Mouse (Mus musculus) left cerebral cortex, adult 11 months (tissue): ENCODE measurements around the gene Rae1.

Experiments
- DNase-seq: peaks from one replicate; pipeline ENCODE4 v3.0.0; 2022; ENCODE audit warnings: low spot score

Gene Rae1

DNA sequence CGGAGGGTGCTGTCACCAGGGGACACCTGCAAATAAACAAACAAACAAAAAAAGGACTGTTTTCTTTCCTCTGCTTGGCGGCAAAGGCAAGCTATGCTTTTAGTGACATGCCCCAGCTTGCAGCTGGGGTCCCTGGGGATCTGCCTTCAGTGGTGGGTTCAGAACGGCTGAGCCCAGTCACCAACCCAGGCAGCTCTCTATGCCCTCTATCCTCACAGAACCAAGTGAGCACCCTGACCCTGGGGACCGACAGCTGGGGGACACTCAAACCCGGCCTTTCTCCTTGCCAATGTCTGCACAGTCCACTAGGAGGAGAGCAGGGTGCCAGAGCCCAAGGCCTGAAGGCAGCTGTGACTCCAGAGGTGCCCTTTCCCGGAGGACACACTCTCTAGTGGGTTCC is 49.9 kb downstream of the Rae1 start:
- no peak for DNase-seq

- no peak for DNase-seq
These were observed 50.9 kb downstream of the Rae1 start for GRCm38 (mm10) chr2:173050604-173051382.

DNA sequence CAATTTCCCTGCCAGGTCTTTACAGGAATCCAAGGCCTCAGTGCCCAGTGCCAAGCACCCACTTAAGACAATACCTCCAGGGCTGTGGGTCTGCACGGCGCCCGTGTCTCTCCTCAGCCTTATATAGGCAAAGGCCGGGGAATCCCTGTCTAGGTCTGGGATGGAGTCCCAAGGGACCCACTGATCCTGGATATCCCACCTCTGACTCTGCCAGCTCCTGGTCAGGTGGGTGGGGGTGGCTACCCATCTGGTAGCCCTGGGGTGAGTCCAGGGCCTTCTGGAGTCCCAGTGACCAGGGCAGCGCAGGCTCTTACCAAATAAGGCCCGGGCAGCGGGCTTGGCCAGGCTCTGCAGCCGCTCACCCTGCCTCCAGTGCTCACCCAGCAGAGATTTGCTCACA is 53.0 kb downstream of the Rae1 start:
- DNase-seq = no peak

DNA sequence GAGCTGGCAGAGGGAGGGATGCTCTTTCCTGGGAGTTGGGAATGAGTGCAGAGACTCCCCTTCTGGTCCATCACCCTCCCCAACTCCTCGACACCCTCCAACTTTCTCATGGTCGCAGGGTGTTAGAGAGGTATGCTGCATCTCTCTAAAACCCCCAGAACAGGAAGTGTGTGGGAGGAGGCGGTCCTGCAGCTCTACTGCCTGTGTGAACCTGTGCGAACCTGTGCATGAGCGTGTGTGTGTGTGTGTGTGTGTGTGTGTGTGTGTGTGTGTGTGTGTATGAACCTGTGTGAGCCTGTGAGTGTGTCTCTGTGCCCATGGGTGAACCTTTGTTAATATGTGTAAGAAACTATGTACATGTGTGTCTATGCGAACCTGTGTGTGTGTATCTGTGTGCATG is 53.9 kb downstream of the Rae1 start:
- DNase-seq = no peak

DNA sequence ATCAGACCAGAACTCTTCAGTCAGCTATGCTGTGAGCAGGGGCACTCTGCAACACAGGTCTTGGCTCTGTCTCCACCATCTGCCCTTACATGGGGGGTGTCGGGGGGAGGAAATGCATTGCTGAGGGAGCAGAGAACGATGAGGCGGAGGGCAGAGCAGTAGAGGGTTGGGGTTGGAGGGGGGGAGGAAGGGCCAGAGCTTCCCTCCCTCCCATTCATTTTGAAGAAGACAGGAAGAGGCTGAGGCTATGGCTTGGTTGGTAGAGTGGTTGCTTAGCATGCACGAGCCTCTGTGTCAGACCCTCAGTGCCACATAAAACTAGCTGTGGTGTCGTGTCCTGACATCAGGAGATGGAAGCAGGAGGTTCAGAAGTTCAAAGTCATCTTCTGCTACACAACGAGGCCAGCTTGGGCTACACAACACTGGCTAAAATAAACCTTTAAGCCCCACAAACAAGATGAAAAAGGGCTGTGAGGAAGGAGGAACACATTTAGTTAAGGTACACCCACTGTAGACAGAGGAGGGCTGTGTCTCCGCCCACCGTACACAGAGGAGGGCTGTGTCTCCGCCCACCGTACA is 56.5 kb downstream of the Rae1 start:
- no peak for DNase-seq

DNA sequence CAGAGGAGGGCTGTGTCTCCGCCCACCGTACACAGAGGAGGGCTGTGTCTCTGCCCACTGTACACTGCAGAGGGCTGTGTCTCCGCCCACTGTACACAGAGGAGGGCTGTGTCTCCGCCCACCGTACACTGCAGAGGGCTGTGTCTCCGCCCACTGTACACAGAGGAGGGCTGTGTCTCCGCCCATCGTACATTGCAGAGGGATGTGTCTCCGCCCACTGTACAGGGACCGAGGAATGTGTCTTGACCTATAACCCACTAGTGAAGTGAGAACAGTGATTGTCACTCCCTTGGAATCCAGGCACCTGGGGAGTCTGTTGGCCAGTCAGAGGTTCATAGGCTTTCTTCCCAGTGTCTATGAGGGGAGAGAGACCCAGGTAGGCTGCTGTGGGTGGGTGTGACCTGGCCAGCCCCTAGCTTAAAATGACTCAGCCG is 57.0 kb downstream of the Rae1 start:
- no peak for DNase-seq

DNA sequence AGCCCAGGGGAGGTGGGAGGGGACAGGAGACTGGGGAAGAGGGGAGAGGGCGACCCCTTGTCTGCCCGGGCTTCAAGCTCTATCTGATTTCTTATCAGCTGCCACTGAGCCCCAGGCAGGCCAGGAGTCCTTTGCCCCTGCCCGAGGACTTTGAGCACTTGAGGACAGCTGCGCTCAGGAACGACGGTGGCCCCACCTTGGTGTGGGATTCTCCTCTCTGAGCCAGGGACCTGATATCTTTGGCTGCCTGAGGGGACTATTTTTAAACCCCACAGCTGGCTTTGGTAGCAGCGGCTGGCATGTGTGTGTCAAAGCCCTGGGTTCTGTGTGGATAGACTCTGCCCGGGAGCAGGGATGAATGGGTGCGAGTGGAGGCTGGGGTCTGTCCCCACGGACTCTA is 57.7 kb downstream of the Rae1 start:
- no peak for DNase-seq

DNA sequence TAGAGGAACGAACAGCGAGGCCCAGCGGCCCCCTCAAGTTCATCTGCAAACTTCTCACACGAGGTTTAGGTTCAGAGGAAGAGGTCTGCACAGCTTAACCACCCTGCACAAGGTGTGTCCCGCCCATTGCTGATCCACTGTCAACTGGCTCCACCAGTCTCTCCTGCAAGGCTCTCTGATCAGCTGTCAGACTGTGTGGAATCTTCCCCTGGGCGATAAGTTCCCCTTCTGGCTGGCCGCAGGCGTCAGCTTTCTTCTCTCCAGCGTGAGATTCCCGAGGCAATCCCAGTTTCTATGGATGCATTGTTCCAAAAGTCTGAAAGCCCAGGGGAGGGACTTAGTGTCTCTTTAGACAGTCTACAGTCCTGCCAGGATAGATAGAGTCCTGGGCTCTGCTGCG is 58.3 kb downstream of the Rae1 start:
- DNase-seq = no peak

DNA sequence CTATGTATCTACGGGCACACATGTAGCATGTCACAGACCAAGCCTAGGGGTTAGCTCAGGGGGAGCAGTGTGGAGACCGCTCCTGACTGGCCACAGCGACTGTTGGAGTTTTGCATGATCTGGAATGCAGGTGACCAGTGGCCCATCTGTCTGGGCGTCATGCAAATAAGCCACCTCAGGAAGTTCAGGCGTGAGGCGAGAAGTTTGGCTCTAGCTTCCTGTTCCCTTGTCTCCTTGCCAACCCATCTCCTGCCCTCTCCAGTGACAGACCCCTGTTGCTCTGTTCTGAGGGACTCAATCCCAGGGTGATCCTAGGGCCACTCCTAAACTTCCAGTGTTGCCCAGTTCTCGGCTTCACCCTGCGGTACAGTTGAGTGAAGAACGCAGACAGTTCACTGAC is 60.5 kb downstream of the Rae1 start:
- DNase-seq = no peak

DNA sequence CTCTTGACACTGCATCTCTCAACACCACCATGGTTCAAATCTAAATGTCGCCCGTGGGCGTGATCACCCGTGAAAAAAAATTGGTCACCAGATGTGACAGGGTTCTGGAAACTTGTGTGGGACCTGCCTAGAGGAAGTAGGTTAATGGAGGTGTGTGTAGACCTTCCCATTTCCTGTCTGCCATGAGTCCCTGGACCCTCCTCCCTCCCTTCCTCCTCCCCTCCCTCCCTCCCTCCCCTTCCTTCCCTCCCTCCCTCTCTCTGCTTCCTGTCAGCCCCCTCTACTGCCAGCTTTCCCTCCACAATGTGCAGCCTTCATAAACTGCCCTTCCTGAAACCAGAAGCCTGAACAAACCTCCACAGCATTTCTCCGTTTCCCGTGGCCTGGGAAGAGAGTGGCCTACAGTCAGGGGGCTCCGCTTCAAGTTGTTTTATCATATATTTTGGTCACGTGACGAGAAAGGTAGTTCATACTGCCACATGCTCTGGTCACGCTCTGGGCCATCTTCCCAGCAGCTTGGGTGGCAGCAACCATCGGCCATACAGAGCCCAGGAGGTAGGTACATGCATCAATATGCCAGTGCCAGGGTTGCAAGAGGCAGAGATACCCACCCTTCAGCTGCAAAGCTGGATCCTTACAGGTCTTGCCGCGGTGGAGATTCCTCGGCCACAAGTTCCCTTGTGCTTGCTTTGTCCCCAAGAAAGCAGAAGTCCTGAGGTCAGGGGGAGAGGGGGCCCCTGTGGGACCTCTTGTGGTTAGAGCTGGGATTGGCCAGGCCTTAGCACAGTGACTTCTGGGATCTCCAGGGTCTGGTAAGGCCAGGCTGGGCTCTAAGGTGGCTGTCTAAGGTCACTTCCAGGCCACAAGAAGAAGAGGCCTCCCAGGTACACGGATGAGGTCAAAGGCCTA is 61.8 kb downstream of the Rae1 start:
- DNase-seq = no peak

GRCm38 (mm10) chr2:173063219-173063618 is 63.3 kb downstream of the Rae1 start:
- DNase-seq = no peak

DNA sequence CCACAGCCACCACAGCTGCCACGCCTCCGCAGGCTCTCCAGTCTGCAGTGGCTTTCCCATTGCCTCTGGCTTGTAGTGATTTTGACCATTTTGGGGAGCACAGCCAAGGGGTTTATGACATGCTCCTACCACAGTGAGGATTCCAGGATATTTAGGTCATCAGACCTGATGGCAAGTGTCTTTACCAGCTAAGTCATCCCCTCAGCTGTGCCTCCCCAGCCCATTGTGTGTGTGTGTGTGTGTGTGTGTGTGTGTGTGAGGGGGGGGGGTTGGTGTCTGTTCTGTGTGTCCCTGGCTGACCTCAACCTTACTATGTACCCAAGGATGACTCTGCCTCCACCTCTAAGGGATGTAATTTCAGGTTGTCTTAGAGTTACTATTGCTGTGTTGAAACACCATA is 64.9 kb downstream of the Rae1 start:
- DNase-seq = no peak
